Mouse (Mus musculus): Measurements from ENCODE around the gene Gm34302. TPM values are rescaled to one million over a fixed set of nuclear protein-coding genes. Genes with fewer than 3 reads are reported as not detected.

Gene Gm34302
- polyA plus RNA-seq, 1 experiment from 2014 or later = not detected

- Histone ChIP-seq H3K27me3 (ENCODE audit: insufficient read depth, low read length) (no peaks in the 10 kb centered on the region), H3K9ac (replicated peaks) (no peak overlapping the region), H3K4me3 (ENCODE audit: low read depth, low read length) (no peak overlapping the region), H3K9me3 (ENCODE audit: low read length) (no peaks in the 10 kb centered on the region), H3K36me3 (replicated peaks; ENCODE audit: insufficient read depth, low read length) (no peaks in the 10 kb centered on the region), H3K27ac (ENCODE audit: low read depth) (no peak overlapping the region), H3K4me2 (ENCODE audit: low read depth, low read length) (no peak overlapping the region), H3K4me1 (ENCODE audit: insufficient read depth) (no peaks in the 10 kb centered on the region)
- ATAC-seq (no peak), DNase-seq (no peak)
- 81% methylated on average over 5 of the region's 5 CpGs for WGBS (ENCODE audit: insufficient replicate concordance)
- TF ChIP-seq EP300 (IDR thresholded peaks at IDR 0.05; ENCODE audit: low read depth) (no peak), CTCF (IDR thresholded peaks at IDR 0.05; ENCODE audit: low read depth) (no peak)
Observed at GRCm38 (mm10) chr3:63504433-63504832, 20.8 kb upstream of the Gm34302 start.

- H3K4me1 ChIP-seq (ENCODE audit: insufficient read depth) = no peaks in the 10 kb centered on the region
- no peak overlapping the region for H3K27ac ChIP-seq (ENCODE audit: low read depth)
- H3K36me3 ChIP-seq (replicated peaks; ENCODE audit: insufficient read depth, low read length) = no peaks in the 10 kb centered on the region
- no peak for TF ChIP-seq CTCF (IDR thresholded peaks at IDR 0.05; ENCODE audit: low read depth)
- TF ChIP-seq EP300 (IDR thresholded peaks at IDR 0.05; ENCODE audit: low read depth) = no peak
- H3K9ac ChIP-seq (replicated peaks) = no peak overlapping the region
- H3K4me2 ChIP-seq (ENCODE audit: low read depth, low read length) = no peak overlapping the region
- ATAC-seq = no peak
- no peaks in the 10 kb centered on the region for H3K9me3 ChIP-seq (ENCODE audit: low read length)
- WGBS (ENCODE audit: insufficient replicate concordance) = 57% methylated on average over 5 of the region's 5 CpGs
- no peak for DNase-seq
- H3K4me3 ChIP-seq (ENCODE audit: low read depth, low read length) = no peak overlapping the region
- no peaks in the 10 kb centered on the region for H3K27me3 ChIP-seq (ENCODE audit: insufficient read depth, low read length)
Observed at GRCm38 (mm10) chr3:63494625-63495382, 11.1 kb upstream of the Gm34302 start.

DNA sequence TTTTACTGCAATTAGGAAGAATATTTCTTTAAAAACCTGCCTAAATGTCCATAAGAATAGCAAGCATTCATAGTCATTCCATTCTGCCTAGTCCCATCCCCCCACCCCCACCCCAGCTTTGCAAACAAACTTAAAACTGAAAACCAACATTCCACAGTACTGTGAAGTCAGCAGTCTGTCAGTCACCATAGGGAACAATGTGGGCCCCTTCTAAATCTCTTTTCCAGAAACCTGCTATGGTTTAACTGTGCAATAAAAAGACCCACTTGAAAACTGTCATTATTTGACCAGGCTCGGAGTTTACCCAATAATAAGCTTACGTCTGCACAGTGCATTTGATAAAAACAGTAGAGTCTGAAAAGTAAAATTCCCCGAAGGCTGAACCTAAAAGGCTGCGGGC, 9.9 kb upstream of the Gm34302 start:
- Histone ChIP-seq H3K27me3 (ENCODE audit: insufficient read depth, low read length) (no peaks in the 10 kb centered on the region), H3K4me1 (ENCODE audit: insufficient read depth) (no peaks in the 10 kb centered on the region), H3K9me3 (ENCODE audit: low read length) (no peaks in the 10 kb centered on the region), H3K4me2 (ENCODE audit: low read depth, low read length) (no peak overlapping the region), H3K27ac (ENCODE audit: low read depth) (no peak overlapping the region), H3K36me3 (replicated peaks; ENCODE audit: insufficient read depth, low read length) (no peaks in the 10 kb centered on the region), H3K4me3 (ENCODE audit: low read depth, low read length) (no peak overlapping the region), H3K9ac (replicated peaks) (no peak overlapping the region)
- TF ChIP-seq EP300 (IDR thresholded peaks at IDR 0.05; ENCODE audit: low read depth) (no peak), CTCF (IDR thresholded peaks at IDR 0.05; ENCODE audit: low read depth) (no peak)
- DNase-seq = no peak
- 73% methylated on average over 4 of the region's 4 CpGs for WGBS (ENCODE audit: insufficient replicate concordance)
- no peak for ATAC-seq

DNA sequence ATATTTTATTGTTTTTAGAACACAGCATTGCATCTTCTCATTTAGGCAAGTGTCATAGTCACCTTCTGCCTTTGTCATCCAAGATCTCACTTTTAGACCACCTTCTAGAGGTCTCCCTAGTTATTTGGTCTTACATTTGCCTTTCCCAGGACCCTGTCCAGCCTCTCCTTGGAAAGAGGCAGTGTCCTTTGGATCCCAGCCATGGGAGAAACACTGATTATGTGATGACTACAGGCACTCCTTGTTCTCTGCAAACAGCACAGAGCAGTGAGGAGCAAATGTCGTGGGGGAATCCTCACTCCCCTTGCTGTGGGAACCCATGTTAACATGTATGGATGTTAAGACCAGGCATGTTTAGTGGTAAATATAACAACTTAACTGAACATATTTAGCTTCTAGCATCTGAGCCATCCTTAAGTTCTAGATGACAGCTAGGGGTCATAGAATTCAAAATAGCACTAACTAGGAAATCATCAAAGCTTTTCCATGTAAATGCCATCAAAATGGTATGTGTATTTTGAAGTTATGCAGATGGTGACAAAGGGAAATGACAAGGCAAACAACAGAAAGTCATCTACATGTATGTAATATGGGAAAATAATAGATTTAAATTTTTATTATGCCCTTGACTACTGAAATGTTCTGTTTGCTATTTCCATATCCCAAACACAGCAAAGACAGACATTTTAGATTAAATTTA, 43.1 kb downstream of the Gm34302 start:
- no peak for DNase-seq
- Histone ChIP-seq H3K27me3 (ENCODE audit: insufficient read depth, low read length) (no peaks in the 10 kb centered on the region), H3K4me1 (ENCODE audit: insufficient read depth) (no peaks in the 10 kb centered on the region), H3K27ac (ENCODE audit: low read depth) (no peak overlapping the region), H3K9me3 (ENCODE audit: low read length) (no peaks in the 10 kb centered on the region), H3K36me3 (replicated peaks; ENCODE audit: insufficient read depth, low read length) (no peaks in the 10 kb centered on the region), H3K4me2 (ENCODE audit: low read depth, low read length) (no peak overlapping the region), H3K9ac (replicated peaks) (no peak overlapping the region), H3K4me3 (ENCODE audit: low read depth, low read length) (no peak overlapping the region)
- TF ChIP-seq EP300 (IDR thresholded peaks at IDR 0.05; ENCODE audit: low read depth) (no peak), CTCF (IDR thresholded peaks at IDR 0.05; ENCODE audit: low read depth) (no peak)
- ATAC-seq = no peak
- WGBS (ENCODE audit: insufficient replicate concordance) = 49% methylated on average over 1 of the region's 1 CpGs

GRCm38 (mm10) chr3:63439738-63440137, 43.9 kb downstream of the Gm34302 start:
- Histone ChIP-seq H3K9ac (replicated peaks) (no peak overlapping the region), H3K4me2 (ENCODE audit: low read depth, low read length) (no peak overlapping the region), H3K4me1 (ENCODE audit: insufficient read depth) (no peaks in the 10 kb centered on the region), H3K4me3 (ENCODE audit: low read depth, low read length) (no peak overlapping the region), H3K9me3 (ENCODE audit: low read length) (no peaks in the 10 kb centered on the region), H3K27ac (ENCODE audit: low read depth) (no peak overlapping the region), H3K36me3 (replicated peaks; ENCODE audit: insufficient read depth, low read length) (no peaks in the 10 kb centered on the region), H3K27me3 (ENCODE audit: insufficient read depth, low read length) (no peaks in the 10 kb centered on the region)
- TF ChIP-seq CTCF (IDR thresholded peaks at IDR 0.05; ENCODE audit: low read depth) (no peak), EP300 (IDR thresholded peaks at IDR 0.05; ENCODE audit: low read depth) (no peak)
- DNase-seq = no peak
- WGBS (ENCODE audit: insufficient replicate concordance) = 88% methylated on average over 2 of the region's 2 CpGs
- no peak for ATAC-seq

DNA sequence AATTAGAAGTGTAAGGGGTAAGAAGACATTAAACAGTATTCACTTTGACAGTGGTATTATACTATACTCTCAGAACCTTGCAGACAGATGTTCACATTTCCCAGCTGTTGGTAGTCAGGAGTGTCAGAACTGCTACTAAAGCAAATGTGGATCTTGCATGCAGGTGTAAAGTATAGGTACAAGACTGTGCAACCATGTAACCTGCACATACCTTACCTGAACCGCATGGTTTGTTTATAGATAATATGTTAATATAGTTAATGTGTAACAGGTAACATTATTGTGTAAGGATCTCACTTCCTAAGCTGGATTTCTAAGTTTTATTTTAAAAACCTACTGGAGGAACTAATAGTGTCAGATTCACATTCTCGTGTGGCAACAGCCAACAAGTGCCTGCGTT, 44.8 kb downstream of the Gm34302 start:
- no peaks in the 10 kb centered on the region for H3K4me1 ChIP-seq (ENCODE audit: insufficient read depth)

More for the DNA sequence above, 44.8 kb downstream of the Gm34302 start:
- Histone ChIP-seq H3K36me3 (replicated peaks; ENCODE audit: insufficient read depth, low read length) (no peaks in the 10 kb centered on the region), H3K27me3 (ENCODE audit: insufficient read depth, low read length) (no peaks in the 10 kb centered on the region), H3K4me2 (ENCODE audit: low read depth, low read length) (no peak overlapping the region), H3K9me3 (ENCODE audit: low read length) (no peaks in the 10 kb centered on the region), H3K27ac (ENCODE audit: low read depth) (no peak overlapping the region), H3K9ac (replicated peaks) (no peak overlapping the region), H3K4me3 (ENCODE audit: low read depth, low read length) (no peak overlapping the region)
- no peak for DNase-seq
- WGBS (ENCODE audit: insufficient replicate concordance) = 72% methylated on average over 3 of the region's 3 CpGs
- ATAC-seq = no peak
- TF ChIP-seq CTCF (IDR thresholded peaks at IDR 0.05; ENCODE audit: low read depth) (no peak), EP300 (IDR thresholded peaks at IDR 0.05; ENCODE audit: low read depth) (no peak)

Other genes starting within 250 kb of the Gm34302 start
- 0.01 and 0.06 TPM in 2 replicates for gene Mme, start 242.3 kb downstream of the Gm34302 start, polyA plus RNA-seq (2015; fragmentation: Nextera tagmentation; extraction: Ambion mirVana)

Data from liver, postnatal 0 days (tissue).